Mouse (Mus musculus): ENCODE measurements around the gene Angptl8. TPM values are rescaled to one million over a fixed set of nuclear protein-coding genes. Genes with fewer than 3 reads are reported as not detected.

Angptl8 gene
- polyA plus RNA-seq, 1 experiment from 2014 or later: 1.9 TPM

DNA sequence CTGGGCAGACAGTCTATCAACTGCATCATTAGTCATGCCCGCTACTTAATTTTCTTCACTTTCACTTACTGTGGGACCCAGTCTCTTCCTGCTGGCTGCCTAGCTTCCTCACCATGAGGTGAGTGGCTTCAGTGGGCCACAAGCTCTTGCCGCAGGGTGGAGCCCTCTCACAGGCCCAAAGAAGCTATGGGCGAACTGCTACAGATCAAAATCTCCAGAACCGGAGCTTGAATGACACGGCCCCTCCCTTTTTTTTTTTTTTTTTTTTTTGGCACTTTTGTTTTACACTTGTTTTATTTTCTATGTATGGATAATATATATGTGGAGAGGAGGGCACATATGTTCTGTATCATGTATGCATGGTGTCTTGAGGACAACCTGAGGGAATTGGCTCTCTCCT, 24.1 kb upstream of the Angptl8 start:
- Histone ChIP-seq H3K4me1 (replicated peaks) (no peaks in the 10 kb centered on the region), H3K4me2 (no peak overlapping the region), H3K27ac (ENCODE audit: poor library complexity, severe bottlenecking) (no peak overlapping the region), H3K27me3 (replicated peaks) (no peaks in the 10 kb centered on the region), H3K9me3 (replicated peaks) (no peaks in the 10 kb centered on the region), H3K4me3 (no peak overlapping the region), H3K9ac (no peak overlapping the region), H3K36me3 (peaks cover 77% of the 10 kb centered on the region)
- 81% methylated on average over 5 of the region's 5 CpGs for WGBS
- no peak for ATAC-seq (ENCODE audit: insufficient number of reproducible peaks, low FRiP score)

DNA sequence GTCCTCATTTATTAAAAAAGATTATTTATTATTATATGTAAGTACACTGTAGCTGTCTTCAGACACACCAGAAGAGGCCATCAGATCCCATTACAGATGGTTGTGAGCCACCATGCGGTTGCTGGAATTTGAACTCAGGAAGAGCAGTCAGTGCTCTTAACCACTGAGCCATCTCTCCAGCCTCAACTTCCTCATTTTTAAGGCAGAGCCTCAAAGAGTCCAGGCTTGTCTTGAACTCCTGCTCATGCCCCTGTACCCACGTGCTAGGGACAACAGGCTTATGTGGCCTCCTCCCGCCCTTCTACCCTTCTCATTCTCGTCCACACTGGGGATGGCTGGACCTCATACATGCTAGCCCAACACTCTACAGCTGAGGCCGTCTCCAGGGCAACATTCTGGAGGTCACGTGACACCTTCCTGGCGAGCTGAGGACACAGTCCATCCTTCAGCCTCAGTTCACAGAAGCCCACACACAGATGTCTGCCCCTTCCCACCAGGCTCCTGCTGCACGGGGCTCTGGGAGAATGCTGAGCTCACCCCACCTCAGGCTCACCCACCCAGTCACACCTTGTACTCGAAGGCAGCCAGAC, 18.5 kb upstream of the Angptl8 start:
- ATAC-seq (ENCODE audit: insufficient number of reproducible peaks, low FRiP score): no peak
- H3K9ac ChIP-seq: no peak overlapping the region
- WGBS: 70% methylated on average over 9 of the region's 9 CpGs
- H3K4me3 ChIP-seq: no peak overlapping the region
- H3K36me3 ChIP-seq: peaks cover 94% of the 10 kb centered on the region
- H3K4me2 ChIP-seq: no peak overlapping the region
- no peaks in the 10 kb centered on the region for H3K9me3 ChIP-seq (replicated peaks)
- no peaks in the 10 kb centered on the region for H3K4me1 ChIP-seq (replicated peaks)
- no peaks in the 10 kb centered on the region for H3K27me3 ChIP-seq (replicated peaks)
- no peak overlapping the region for H3K27ac ChIP-seq (ENCODE audit: poor library complexity, severe bottlenecking)

DNA sequence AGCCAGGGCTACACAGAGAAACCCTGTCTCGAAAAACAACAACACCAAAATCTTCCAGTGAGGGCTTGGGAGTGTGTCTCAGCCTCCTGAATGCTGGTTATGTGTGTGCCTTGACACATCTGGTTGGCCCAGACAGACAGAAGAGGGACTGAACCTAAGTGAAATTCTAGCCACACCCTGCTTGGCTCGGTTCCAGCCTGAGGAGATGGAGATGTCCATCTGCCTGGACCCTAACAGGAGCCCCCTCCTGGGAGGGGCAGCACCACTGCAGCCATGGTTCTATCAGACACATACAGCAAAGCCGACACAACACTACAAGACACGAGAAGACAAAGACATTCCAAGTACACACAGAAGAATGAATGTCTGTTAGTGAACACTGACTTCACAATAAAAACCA, 17.2 kb upstream of the Angptl8 start:
- H3K27me3 ChIP-seq (replicated peaks): no peaks in the 10 kb centered on the region
- H3K9me3 ChIP-seq (replicated peaks): no peaks in the 10 kb centered on the region
- H3K9ac ChIP-seq: no peak overlapping the region
- H3K4me2 ChIP-seq: no peak overlapping the region
- no peak for ATAC-seq (ENCODE audit: insufficient number of reproducible peaks, low FRiP score)
- no peak overlapping the region for H3K4me3 ChIP-seq
- WGBS: 80% methylated on average over 4 of the region's 4 CpGs
- no peaks in the 10 kb centered on the region for H3K4me1 ChIP-seq (replicated peaks)
- no peak overlapping the region for H3K27ac ChIP-seq (ENCODE audit: poor library complexity, severe bottlenecking)
- peaks cover 86% of the 10 kb centered on the region for H3K36me3 ChIP-seq

DNA sequence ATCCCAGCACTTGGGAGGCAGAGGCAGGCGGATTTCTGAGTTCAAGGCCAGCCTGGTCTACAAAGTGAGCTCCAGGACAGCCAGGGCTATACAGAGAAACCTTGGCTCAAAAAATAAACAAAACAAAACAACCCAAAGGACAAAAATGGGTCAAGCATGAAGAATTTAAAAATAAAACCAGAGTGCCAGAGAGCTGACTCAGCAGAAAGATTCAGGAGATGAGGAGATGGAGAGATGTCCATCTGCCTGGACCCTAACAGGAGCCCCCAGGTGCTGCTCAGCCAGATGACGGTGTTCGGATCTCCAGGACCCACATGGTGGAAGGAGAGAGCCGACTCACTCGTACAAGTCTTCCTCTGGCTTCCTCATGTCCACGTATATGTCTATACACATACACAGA, 16.7 kb upstream of the Angptl8 start:
- Histone ChIP-seq H3K4me3 (no peak overlapping the region), H3K27me3 (replicated peaks) (no peaks in the 10 kb centered on the region), H3K9me3 (replicated peaks) (no peaks in the 10 kb centered on the region), H3K4me1 (replicated peaks) (no peaks in the 10 kb centered on the region), H3K4me2 (no peak overlapping the region), H3K36me3 (peaks cover 85% of the 10 kb centered on the region), H3K27ac (ENCODE audit: poor library complexity, severe bottlenecking) (no peak overlapping the region), H3K9ac (no peak overlapping the region)
- ATAC-seq (ENCODE audit: insufficient number of reproducible peaks, low FRiP score): no peak
- WGBS: 85% methylated on average over 6 of the region's 6 CpGs

DNA sequence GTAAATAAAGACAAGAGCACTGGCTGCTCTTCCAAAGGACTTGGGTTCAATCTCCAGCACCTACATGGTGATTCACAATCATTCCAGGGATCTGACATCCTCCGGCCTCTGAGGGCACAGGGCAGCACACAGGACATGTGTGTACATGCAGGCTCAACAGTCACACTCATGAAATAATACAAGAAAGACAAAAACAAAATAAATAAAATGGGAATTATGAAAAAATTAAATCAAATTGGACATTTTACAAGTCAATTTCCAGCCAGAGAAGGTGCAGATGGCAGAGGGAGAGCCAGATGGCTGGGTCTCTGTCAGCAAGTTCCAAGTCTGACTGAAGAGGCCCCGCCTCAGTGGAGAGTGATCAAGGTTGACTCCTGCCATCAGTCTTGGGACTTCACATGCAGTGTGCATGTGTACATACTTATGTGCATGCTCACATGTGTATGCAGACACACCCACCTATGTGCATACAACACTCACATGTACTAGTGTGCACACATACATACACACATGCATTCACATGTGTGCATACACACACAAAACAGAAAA, 16.1 kb upstream of the Angptl8 start:
- Histone ChIP-seq H3K36me3 (peaks cover 85% of the 10 kb centered on the region), H3K4me2 (no peak overlapping the region), H3K4me1 (replicated peaks) (no peaks in the 10 kb centered on the region), H3K27me3 (replicated peaks) (no peaks in the 10 kb centered on the region), H3K4me3 (no peak overlapping the region), H3K27ac (ENCODE audit: poor library complexity, severe bottlenecking) (no peak overlapping the region), H3K9ac (no peak overlapping the region), H3K9me3 (replicated peaks) (no peaks in the 10 kb centered on the region)
- 82% methylated on average over 2 of the region's 2 CpGs for WGBS
- ATAC-seq (ENCODE audit: insufficient number of reproducible peaks, low FRiP score): no peak

DNA sequence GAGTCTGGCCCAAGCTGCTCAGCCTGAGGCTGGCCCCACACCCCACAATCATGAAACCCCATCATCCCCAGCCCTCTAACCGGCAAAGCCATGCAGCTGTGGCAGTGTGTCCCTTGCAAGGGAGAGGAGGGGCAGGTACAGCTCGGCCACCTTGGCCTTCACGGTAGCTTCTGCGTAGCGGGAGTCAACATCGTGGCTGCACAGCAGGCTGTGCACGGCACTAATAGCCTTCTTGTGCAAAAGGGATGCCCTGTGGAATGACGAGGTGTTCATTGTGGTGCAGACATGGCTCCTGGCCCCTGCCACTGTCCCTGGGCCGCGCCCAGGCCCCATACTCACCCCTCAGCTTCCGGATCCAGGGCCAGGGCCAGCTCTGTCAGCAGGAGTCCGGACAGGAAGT, 15.1 kb upstream of the Angptl8 start:
- H3K27ac ChIP-seq (ENCODE audit: poor library complexity, severe bottlenecking): no peak overlapping the region
- H3K4me3 ChIP-seq: no peak overlapping the region
- H3K9me3 ChIP-seq (replicated peaks): no peaks in the 10 kb centered on the region
- H3K4me2 ChIP-seq: no peak overlapping the region
- no peak overlapping the region for H3K9ac ChIP-seq
- WGBS: 86% methylated on average over 12 of the region's 12 CpGs
- H3K4me1 ChIP-seq (replicated peaks): no peaks in the 10 kb centered on the region
- H3K27me3 ChIP-seq (replicated peaks): no peaks in the 10 kb centered on the region
- ATAC-seq (ENCODE audit: insufficient number of reproducible peaks, low FRiP score): no peak
- H3K36me3 ChIP-seq: peaks cover 87% of the 10 kb centered on the region

DNA sequence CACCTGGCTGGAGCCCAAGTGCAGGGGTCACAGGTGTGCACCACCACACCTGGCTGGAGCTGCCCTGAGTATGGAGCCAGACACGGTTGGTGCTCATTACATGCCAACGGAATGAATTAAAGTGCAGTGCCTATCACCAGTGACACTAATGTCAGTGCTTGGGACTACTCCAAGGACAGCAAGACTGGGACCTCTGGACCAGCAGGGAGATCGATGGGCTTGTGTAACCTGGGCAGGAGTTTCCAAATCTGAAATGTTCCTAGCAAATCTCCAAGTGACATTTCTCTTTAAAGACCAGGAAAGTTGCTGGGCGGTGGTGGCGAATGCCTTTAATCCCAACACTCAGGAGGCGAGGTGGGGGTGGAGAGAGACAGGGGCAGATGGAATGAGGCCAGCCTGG, 12.6 kb upstream of the Angptl8 start:
- Histone ChIP-seq H3K9ac (no peak overlapping the region), H3K4me2 (no peak overlapping the region), H3K27me3 (replicated peaks) (no peaks in the 10 kb centered on the region), H3K9me3 (replicated peaks) (no peaks in the 10 kb centered on the region), H3K4me1 (replicated peaks) (no peaks in the 10 kb centered on the region), H3K36me3 (peaks cover 81% of the 10 kb centered on the region), H3K4me3 (no peak overlapping the region), H3K27ac (ENCODE audit: poor library complexity, severe bottlenecking) (no peak overlapping the region)
- ATAC-seq (ENCODE audit: insufficient number of reproducible peaks, low FRiP score): no peak
- 79% methylated on average over 6 of the region's 6 CpGs for WGBS

DNA sequence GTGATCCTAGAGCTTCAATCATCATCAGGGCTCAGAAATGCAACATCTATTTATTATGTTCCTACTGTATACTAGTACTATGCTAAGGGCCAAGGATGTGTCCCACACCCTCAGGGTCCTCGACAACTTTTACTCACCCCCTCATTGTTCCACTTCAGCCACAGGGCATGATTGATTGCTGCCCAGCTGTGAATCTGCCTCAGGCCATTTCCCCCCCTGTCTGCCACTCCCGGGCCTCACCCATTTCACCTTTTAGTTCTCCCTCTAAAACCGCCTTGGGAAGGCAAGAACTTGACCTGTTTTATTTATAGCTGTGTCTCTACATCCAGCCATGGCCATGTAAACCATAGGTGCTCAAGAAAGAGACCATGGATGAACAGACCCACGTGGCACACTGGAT, 11.4 kb upstream of the Angptl8 start:
- H3K9ac ChIP-seq: no peak overlapping the region
- 70% methylated on average over 4 of the region's 4 CpGs for WGBS

DNA sequence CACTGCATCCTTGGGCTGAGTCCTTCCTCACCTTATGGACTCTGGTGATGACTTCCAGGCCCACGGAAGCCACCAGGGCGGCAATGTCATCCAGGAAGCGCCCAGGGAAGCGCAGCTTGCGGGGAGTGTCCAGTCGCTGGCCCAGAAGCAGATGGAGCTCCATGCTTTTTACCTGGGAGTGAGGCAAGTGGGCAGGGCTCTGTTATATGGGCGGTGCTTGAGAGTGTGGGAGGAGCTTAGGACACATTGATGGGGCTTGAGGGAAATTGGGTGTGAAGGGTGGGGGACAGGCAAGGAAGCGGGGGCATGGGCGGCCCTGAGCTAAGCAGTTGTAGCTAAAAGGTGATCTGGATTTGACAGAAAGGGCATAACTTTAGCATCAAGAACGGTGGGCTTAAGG, 10.9 kb upstream of the Angptl8 start:
- Histone ChIP-seq H3K27me3 (replicated peaks) (no peaks in the 10 kb centered on the region), H3K4me2 (no peak overlapping the region), H3K4me3 (no peak overlapping the region), H3K27ac (ENCODE audit: poor library complexity, severe bottlenecking) (no peak overlapping the region), H3K9me3 (replicated peaks) (no peaks in the 10 kb centered on the region), H3K9ac (no peak overlapping the region), H3K4me1 (replicated peaks) (no peaks in the 10 kb centered on the region), H3K36me3 (peaks cover 77% of the 10 kb centered on the region)
- no peak for ATAC-seq (ENCODE audit: insufficient number of reproducible peaks, low FRiP score)
- 56% methylated on average over 10 of the region's 10 CpGs for WGBS

More for the DNA sequence above, 11.4 kb upstream of the Angptl8 start:
- no peaks in the 10 kb centered on the region for H3K9me3 ChIP-seq (replicated peaks)
- no peak overlapping the region for H3K4me3 ChIP-seq
- H3K36me3 ChIP-seq: peaks cover 77% of the 10 kb centered on the region
- no peaks in the 10 kb centered on the region for H3K4me1 ChIP-seq (replicated peaks)
- no peak overlapping the region for H3K4me2 ChIP-seq
- H3K27ac ChIP-seq (ENCODE audit: poor library complexity, severe bottlenecking): no peak overlapping the region
- H3K27me3 ChIP-seq (replicated peaks): no peaks in the 10 kb centered on the region
- ATAC-seq (ENCODE audit: insufficient number of reproducible peaks, low FRiP score): no peak

DNA sequence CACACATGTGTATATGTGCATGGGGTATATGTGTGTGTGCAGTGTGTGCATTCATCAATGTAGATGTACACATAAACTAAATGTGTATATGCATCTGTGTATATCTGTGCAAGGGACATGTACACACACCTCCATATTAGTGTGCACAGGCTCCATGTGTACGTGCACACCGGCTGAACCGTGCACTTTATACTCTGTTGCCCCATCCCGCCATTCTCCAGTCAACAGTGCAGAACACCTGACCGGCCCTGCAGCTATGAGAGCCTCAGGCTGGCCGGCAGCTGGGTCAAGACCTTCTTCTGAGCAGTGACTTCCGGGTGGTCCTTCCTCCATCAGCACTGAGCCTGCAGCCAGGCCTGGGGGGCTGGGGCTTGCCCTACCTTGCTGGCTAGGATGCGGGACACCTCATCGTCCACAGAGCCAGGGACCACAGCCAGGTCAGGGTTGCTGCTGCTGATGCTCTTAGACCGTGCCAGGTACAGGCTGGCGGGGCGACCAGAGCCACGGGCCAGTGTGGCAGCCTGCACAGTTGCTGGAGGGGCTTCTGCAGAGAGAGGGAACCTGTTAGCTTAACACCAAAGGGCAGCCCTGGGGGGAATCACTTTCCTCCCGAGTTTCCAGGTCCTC, 5.4 kb upstream of the Angptl8 start:
- Histone ChIP-seq H3K4me1 (replicated peaks) (no peaks in the 10 kb centered on the region), H3K27me3 (replicated peaks) (no peaks in the 10 kb centered on the region), H3K4me2 (no peak overlapping the region), H3K27ac (ENCODE audit: poor library complexity, severe bottlenecking) (no peak overlapping the region), H3K9me3 (replicated peaks) (no peaks in the 10 kb centered on the region), H3K9ac (no peak overlapping the region), H3K36me3 (peaks cover 75% of the 10 kb centered on the region), H3K4me3 (no peak overlapping the region)
- ATAC-seq (ENCODE audit: insufficient number of reproducible peaks, low FRiP score): no peak
- 88% methylated on average over 14 of the region's 14 CpGs for WGBS

DNA sequence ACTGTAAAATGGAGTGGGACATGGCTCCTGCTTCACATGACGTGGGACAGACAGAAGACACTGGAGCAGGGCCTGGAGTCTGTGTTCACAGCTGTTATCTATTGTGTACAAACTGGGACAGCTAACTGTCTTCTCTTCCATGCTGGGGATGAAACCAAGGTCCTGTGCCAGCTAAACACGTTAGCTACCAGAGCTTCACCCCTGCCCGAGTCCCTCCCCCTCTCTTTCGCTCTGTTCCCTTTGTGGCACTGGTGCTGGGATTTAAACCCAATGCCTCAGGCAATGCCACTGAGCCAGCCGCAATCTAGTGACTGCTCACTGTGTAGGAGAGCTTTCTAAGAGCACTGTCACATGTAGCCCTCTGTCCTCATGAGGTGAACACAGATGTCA, 4.9 kb upstream of the Angptl8 start:
- H3K27ac ChIP-seq (ENCODE audit: poor library complexity, severe bottlenecking): no peak overlapping the region
- 81% methylated on average over 5 of the region's 5 CpGs for WGBS
- no peak overlapping the region for H3K4me3 ChIP-seq
- no peak overlapping the region for H3K9ac ChIP-seq
- H3K4me1 ChIP-seq (replicated peaks): no peaks in the 10 kb centered on the region
- no peaks in the 10 kb centered on the region for H3K9me3 ChIP-seq (replicated peaks)
- no peak overlapping the region for H3K4me2 ChIP-seq
- H3K27me3 ChIP-seq (replicated peaks): no peaks in the 10 kb centered on the region
- peaks cover 75% of the 10 kb centered on the region for H3K36me3 ChIP-seq
- ATAC-seq (ENCODE audit: insufficient number of reproducible peaks, low FRiP score): no peak

DNA sequence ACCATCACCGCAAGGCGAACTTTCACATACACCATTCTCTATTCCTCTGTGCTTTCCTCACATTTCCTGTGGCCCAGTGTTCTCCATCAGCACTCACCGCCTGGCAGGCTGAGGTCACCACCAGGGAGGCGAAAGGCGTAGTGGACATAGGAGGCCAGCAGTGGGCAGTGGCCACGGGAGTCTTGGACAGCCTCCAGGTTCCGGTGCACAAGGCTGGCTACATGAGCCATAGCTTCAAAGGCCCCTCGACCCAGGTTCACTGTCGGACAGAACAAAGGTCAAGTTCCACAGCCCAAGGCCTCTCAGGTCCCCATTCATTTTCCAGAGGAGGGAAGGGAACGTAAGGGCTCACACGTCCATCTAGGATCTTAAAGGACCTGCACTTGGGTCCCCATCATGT, 4.4 kb upstream of the Angptl8 start:
- Histone ChIP-seq H3K27me3 (replicated peaks) (no peaks in the 10 kb centered on the region), H3K4me2 (no peak overlapping the region), H3K27ac (ENCODE audit: poor library complexity, severe bottlenecking) (no peak overlapping the region), H3K9ac (no peak overlapping the region), H3K36me3 (peaks cover 77% of the 10 kb centered on the region), H3K4me1 (replicated peaks) (no peaks in the 10 kb centered on the region), H3K9me3 (replicated peaks) (no peaks in the 10 kb centered on the region), H3K4me3 (no peak overlapping the region)
- WGBS: 78% methylated on average over 11 of the region's 11 CpGs
- ATAC-seq (ENCODE audit: insufficient number of reproducible peaks, low FRiP score): no peak
